Mouse (Mus musculus) midbrain, postnatal 0 days (tissue): Measurements from ENCODE around the gene Tsen34. TPM values are rescaled to one million over a fixed set of nuclear protein-coding genes. Genes with fewer than 3 reads are reported as not detected.
"Not testable (repeated sequence)": the region's sequence is repeated elsewhere in the genome, so short reads cannot be mapped to it uniquely, and the experiment has no call there.

Source experiments
- ATAC-seq: fragments of 200-750 bp; cut with Nextera tagmentation; 2 replicates; pipeline ENCODE4 v1.8.0; 2017; ENCODE audit warnings: moderate number of reproducible peaks, mild to moderate bottlenecking, moderate TSS enrichment, moderate library complexity; ENCODE audit not compliant: low FRiP score
- DNase-seq: peaks from one replicate; pipeline ENCODE4 v3.0.0-alpha.2; 2015; ENCODE audit warnings: low spot score
- H3K27ac ChIP-seq: fragments of 300-500 bp; sonication (generic); 2 replicates; pipeline ENCODE4 v1.5.1; 2014; ENCODE audit warnings: low read depth, mild to moderate bottlenecking, low read length, mixed read lengths
- H3K27me3 ChIP-seq: fragments of 300-500 bp; sonication (generic); 2 replicates; pipeline ENCODE4 v1.6.1; 2014; ENCODE audit warnings: low read length, control low read depth, mixed read lengths; ENCODE audit not compliant: insufficient read depth
- H3K36me3 ChIP-seq: fragments of 300-500 bp; sonication (generic); 2 replicates; pipeline ENCODE4 v1.6.1; 2014; ENCODE audit warnings: low read length, control low read depth, mixed read lengths; ENCODE audit not compliant: insufficient read depth
- H3K4me1 ChIP-seq: fragments of 300-500 bp; sonication (generic); 2 replicates; pipeline ENCODE4 v1.6.1; 2014; ENCODE audit warnings: mild to moderate bottlenecking, control low read depth, antibody characterized with exemption, low read length, mixed read lengths; ENCODE audit not compliant: insufficient read depth
- H3K4me2 ChIP-seq: fragments of 300-500 bp; sonication (generic); 2 replicates; pipeline ENCODE4 v1.6.1; 2014; ENCODE audit warnings: low read depth, mild to moderate bottlenecking, low read length, mixed read lengths; ENCODE audit not compliant: poor library complexity, severe bottlenecking
- H3K4me3 ChIP-seq: fragments of 300-500 bp; sonication (generic); 2 replicates; pipeline ENCODE4 v1.5.1; 2014; ENCODE audit warnings: low read depth, mild to moderate bottlenecking, low read length, moderate library complexity
- H3K9ac ChIP-seq: fragments of 300-500 bp; sonication (generic); replicated peaks from 2 replicates; pipeline ENCODE4 v1.6.1; 2014; ENCODE audit warnings: mild to moderate bottlenecking, low read length, moderate library complexity, mixed read lengths; ENCODE audit not compliant: poor library complexity, severe bottlenecking
- H3K9me3 ChIP-seq: fragments of 300-500 bp; sonication (generic); 2 replicates; pipeline ENCODE4 v1.6.1; 2016; ENCODE audit warnings: low read length, control low read depth
- CTCF ChIP-seq: IDR thresholded peaks from 2 replicates; pipeline ENCODE4 v1.5.1; 2016; ENCODE audit warnings: antibody characterized with exemption, mild to moderate bottlenecking
- WGBS: fragments of 180-500 bp; shearing (Covaris S2); extraction: QIAGEN DNeasy Blood & Tissue Kit; methylation state at CpG from one replicate; pipeline ENCODE4 v1.1.7; 2014; 5-methylcytosine and 5-hydroxymethylcytosine counted together
- polyA plus RNA-seq: library from polyadenylated mRNA; unstranded; fragments of >200 nt; fragmentation: Nextera tagmentation; extraction: Ambion mirVana; gene quantifications from 2 replicates; pipeline ENCODE4 v1.2.1, GENCODE M21; 2015
- total RNA-seq: library from RNA; depleted of rRNA; stranded (reverse); fragments of >200 nt; gene quantifications from 2 replicates; pipeline ENCODE4 v1.2.3, GENCODE M21; 2014

Tsen34 gene
- total and polyA plus RNA-seq, 2 experiments from 2014 or later: 260 to 396 TPM

DNA sequence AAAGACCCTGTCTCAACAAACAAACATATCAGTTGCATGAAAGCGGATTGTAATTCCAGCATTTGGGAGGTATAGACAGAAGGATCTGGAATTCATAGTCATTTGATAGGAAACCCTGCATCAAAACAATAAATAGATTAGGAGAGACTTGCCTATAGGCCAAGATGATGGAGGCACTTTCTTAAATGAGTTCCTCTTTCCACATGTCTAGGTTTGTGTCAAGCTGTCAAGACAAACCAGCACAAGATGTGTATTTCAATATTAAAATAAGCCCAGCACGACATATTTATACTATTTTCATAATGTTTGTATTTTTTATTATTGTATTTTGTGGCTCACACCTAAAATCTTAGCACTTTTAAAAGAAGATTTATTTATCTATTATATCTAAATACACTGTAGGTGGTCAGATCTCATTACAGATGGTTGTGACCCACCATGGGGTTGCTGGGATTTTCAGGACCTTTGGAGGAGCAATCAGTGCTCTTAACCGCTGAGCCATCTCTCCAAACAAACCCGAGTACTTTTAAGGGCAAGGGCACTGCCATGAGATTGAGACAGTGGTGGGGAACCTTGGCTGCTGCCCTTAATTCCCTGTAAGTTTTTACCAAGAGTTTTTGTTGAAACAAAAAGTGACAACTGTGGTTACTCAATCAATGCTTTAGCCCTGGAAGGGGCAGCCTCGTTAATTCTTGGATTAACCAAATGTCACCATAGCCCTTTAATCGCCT lies 10.7 kb downstream of the Tsen34 start:
- Histone ChIP-seq H3K9ac (no peak overlapping the region), H3K4me2 (peak overlapping the region; percentile 81), H3K36me3 (peaks cover 4% of the 10 kb centered on the region; the same call in 1 of the 2 replicates), H3K27me3 (no peaks in the 10 kb centered on the region), H3K4me1 (peaks cover 7% of the 10 kb centered on the region; the same call in 1 of the 2 replicates), H3K9me3 (no peaks in the 10 kb centered on the region), H3K4me3 (peak overlapping the region; percentile 59), H3K27ac (peak overlapping the region; percentile 84)
- DNase-seq (no peak), ATAC-seq (peak; percentile 51)
- TF ChIP-seq CTCF: no peak
- 25% methylated on average over 6 of the region's 6 CpGs for WGBS

- Histone ChIP-seq H3K4me3 (peak within 1 kb of the TSS; percentile 59), H3K9me3 (no peaks in the 10 kb centered on the region), H3K9ac (peak within 1 kb of the TSS; percentile 76), H3K27ac (peak within 1 kb of the TSS; percentile 84), H3K27me3 (no peaks in the 10 kb centered on the region), H3K36me3 (peaks cover 4% of the 10 kb centered on the region; the same call in 1 of the 2 replicates), H3K4me1 (peaks cover 7% of the 10 kb centered on the region; the same call in 1 of the 2 replicates), H3K4me2 (peak within 1 kb of the TSS; percentile 81)
- WGBS: under 1% methylated on average over 42 of the region's 42 CpGs
- TF ChIP-seq CTCF: peak; percentile 51
- DNase-seq (peak; percentile 99), ATAC-seq (peak; percentile 96)
These were observed 11.3 kb downstream of the Tsen34 start, which contains the start of gene Rps9 for GRCm38 (mm10) chr7:3703879-3704441. Rps9 (plus strand) TSS chr7:3703993.

DNA sequence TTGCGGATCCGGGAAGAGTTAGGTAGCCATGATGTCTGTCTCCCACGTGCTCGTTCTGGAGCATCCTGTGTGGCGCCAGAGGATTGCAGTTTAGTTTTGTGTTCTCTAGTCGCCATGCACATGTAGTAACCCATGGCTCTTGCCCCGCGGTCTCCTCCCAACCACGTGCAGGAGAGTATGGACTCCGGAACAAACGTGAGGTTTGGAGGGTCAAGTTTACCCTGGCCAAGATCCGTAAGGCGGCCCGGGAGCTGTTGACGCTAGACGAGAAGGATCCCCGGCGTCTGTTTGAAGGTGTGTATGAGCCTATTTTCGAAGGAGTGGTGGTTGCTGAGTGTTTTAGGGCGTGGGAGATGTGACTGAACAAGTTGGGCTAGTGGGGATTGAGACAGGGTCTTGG lies 11.8 kb downstream of the Tsen34 start:
- peak overlapping the region; percentile 84 for H3K27ac ChIP-seq
- DNase-seq (no peak), ATAC-seq (peak; percentile 78)
- TF ChIP-seq CTCF: no peak
- H3K4me2 ChIP-seq: peak overlapping the region; percentile 81
- peak overlapping the region; percentile 76 for H3K9ac ChIP-seq
- H3K9me3 ChIP-seq: no peaks in the 10 kb centered on the region
- peaks cover 7% of the 10 kb centered on the region; the same call in 1 of the 2 replicates for H3K4me1 ChIP-seq
- H3K27me3 ChIP-seq: no peaks in the 10 kb centered on the region
- peaks cover 4% of the 10 kb centered on the region; the same call in 1 of the 2 replicates for H3K36me3 ChIP-seq
- peak overlapping the region; percentile 59 for H3K4me3 ChIP-seq
- WGBS: under 1% methylated on average over 20 of the region's 20 CpGs

DNA sequence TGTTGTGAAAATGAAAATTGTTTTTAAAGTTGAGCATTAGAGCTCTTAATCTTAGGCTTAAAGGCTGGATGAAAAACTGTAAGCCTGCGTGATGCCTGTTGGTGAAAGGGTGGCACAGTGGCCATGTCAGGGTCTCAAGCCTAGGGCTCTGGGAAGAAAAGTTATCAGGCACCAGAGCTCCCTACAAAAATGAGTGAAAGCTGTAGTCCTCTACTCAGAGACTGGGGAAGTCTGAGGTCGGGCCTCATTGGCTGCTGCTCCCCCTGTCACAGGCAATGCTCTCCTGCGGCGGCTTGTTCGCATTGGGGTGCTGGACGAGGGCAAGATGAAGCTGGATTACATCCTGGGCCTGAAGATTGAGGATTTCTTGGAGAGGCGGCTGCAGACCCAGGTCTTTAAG lies 12.8 kb downstream of the Tsen34 start:
- WGBS: 2% methylated on average over 6 of the region's 7 CpGs
- DNase-seq, H3K27ac ChIP-seq, H3K36me3 ChIP-seq, H3K27me3 ChIP-seq, ATAC-seq, H3K9me3 ChIP-seq, H3K4me1 ChIP-seq: not testable (repeated sequence)
- Histone ChIP-seq H3K4me2 (peak overlapping the region; percentile 81), H3K4me3 (peak overlapping the region; percentile 59), H3K9ac (peak overlapping the region; percentile 76)

- TF ChIP-seq CTCF: no peak
- ATAC-seq: no peak
- H3K4me2 ChIP-seq: peak overlapping the region; percentile 81
- peak overlapping the region; percentile 59; the same call in 1 of the 2 replicates for H3K4me3 ChIP-seq
- WGBS: 36% methylated on average over 6 of the region's 6 CpGs
- H3K9ac ChIP-seq: peak overlapping the region; percentile 76
- H3K9me3 ChIP-seq: no peaks in the 10 kb centered on the region
- H3K4me1 ChIP-seq: peaks cover 7% of the 10 kb centered on the region; the same call in 1 of the 2 replicates
- no peak overlapping the region for H3K27ac ChIP-seq
- no peaks in the 10 kb centered on the region for H3K27me3 ChIP-seq
- DNase-seq: no peak
- H3K36me3 ChIP-seq: peaks cover 4% of the 10 kb centered on the region; the same call in 1 of the 2 replicates
These were observed 13.2 kb downstream of the Tsen34 start for GRCm38 (mm10) chr7:3705911-3706310.
